Mouse (Mus musculus): ENCODE results near the gene Cnn2.

DNA sequence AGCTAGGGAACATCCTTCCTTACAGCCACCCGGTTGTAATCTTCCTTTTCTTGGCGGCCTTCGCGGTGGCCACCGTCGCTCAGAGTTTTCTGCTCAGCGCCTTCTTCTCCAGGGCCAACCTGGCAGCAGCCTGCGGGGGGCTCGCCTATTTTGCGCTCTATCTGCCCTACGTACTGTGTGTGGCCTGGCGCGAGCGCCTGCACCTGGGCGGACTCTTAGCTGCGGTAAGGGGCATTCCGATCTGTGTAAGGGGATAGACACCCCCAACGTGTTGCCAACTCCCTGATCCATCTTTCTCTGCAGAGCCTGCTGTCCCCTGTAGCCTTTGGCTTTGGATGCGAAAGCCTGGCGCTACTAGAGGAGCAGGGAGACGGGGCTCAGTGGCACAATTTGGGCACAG, 14.4 kb downstream of the Cnn2 start:
- TF ChIP-seq MAFK (IDR thresholded peaks at IDR 0.05; ENCODE audit: insufficient read depth, low read depth, low read length) (no peak), ZC3H11A (IDR thresholded peaks at IDR 0.05; ENCODE audit: borderline replicate concordance, low read depth, low read length) (no peak), ZNF384 (IDR thresholded peaks at IDR 0.05; ENCODE audit: low read depth, low read length) (no peak), HCFC1 (IDR thresholded peaks at IDR 0.05; ENCODE audit: borderline replicate concordance, insufficient read depth, low read length) (no peak)

Measured in ES-E14 (cell line).